10 mouse cellular contexts compared by ENCODE assay signal in genomic region chr11:7144369-7144768, GRCm38 (mm10). TPM values are rescaled to one million over a fixed set of nuclear protein-coding genes. Genes with fewer than 3 reads are reported as not detected.
DNase-seq lines count a peak whose midpoint lies in the region; ATAC-seq and TF ChIP-seq lines count a peak whose summit lies in the region.
"Had no signal": no experiment of that assay in that cellular context is flagged by ENCODE, and none has a peak within 500 bp of the region (broad histone marks: within the 10 kb centered on the region; RNA-seq: fewer than 3 reads in every experiment).

No protein-coding gene starts in this region.

- H3K27ac ChIP-seq in heart, adult 2 months = no peak overlapping the region
- H3K27ac ChIP-seq in heart, embryonic 12.5 days (ENCODE audit: poor library complexity, severe bottlenecking) = no peak overlapping the region
- H3K27ac ChIP-seq in CH12.LX (ENCODE audit: insufficient read depth, low read depth) = no peak overlapping the region
- no peak overlapping the region for H3K27ac ChIP-seq in cortical plate, adult 2 months (ENCODE audit: insufficient read depth, low read length)
- H3K27ac ChIP-seq in lung, postnatal 0 days (ENCODE audit: low read length) = no peak overlapping the region
- H3K27ac ChIP-seq: stomach, embryonic 15.5 days had no signal

- peak; percentile 14 for TF ChIP-seq RAD21 in CH12.LX (IDR thresholded peaks at IDR 0.05; ENCODE audit: low read depth, low read length)

- TF ChIP-seq POLR2A in heart, adult 2 months (IDR thresholded peaks at IDR 0.05; ENCODE audit: insufficient read depth, low read depth, low read length) = no peak
- no peak for TF ChIP-seq POLR2A in CH12.LX (IDR thresholded peaks at IDR 0.05; ENCODE audit: low read depth, low read length)
- TF ChIP-seq POLR2A in cortical plate, adult 2 months (IDR thresholded peaks at IDR 0.05; ENCODE audit: extremely low read depth, insufficient read depth, low read length) = no peak

- H3K27me3 ChIP-seq in heart, adult 2 months (ENCODE audit: control insufficient read depth, insufficient read depth, low read length) = no peaks in the 10 kb centered on the region
- 0 out of 2 replicates have a peak, but pooled peaks cover 3% of the 10 kb centered on the region for H3K27me3 ChIP-seq in heart, embryonic 12.5 days (replicated peaks)
- H3K27me3 ChIP-seq in CH12.LX (replicated peaks) = peaks cover 69% of the 10 kb centered on the region
- no peaks in the 10 kb centered on the region for H3K27me3 ChIP-seq in lung, postnatal 0 days (replicated peaks; ENCODE audit: insufficient read depth, low read length)
- H3K27me3 ChIP-seq: stomach, embryonic 15.5 days had no signal

- H3K4me3 ChIP-seq in heart, adult 2 months = no peak overlapping the region
- no peak overlapping the region for H3K4me3 ChIP-seq in heart, embryonic 12.5 days
- H3K4me3 ChIP-seq in CH12.LX (replicated peaks in 1 of 3; ENCODE audit: low read depth in 2 of 3, low read length in 2 of 3, poor library complexity in 1 of 3) = no peak overlapping the region
- H3K4me3 ChIP-seq in cortical plate, adult 2 months (ENCODE audit: insufficient read depth, low read length) = no peak overlapping the region
- H3K4me3 ChIP-seq in lung, postnatal 0 days (ENCODE audit: low read depth, low read length) = no peak overlapping the region
- H3K4me3 ChIP-seq: stomach, embryonic 15.5 days had no signal

- H3K36me3 ChIP-seq in heart, adult 2 months (ENCODE audit: control insufficient read depth, insufficient read depth, low read length) = no peaks in the 10 kb centered on the region
- no peaks in the 10 kb centered on the region for H3K36me3 ChIP-seq in heart, embryonic 12.5 days
- H3K36me3 ChIP-seq in CH12.LX (replicated peaks in 1 of 2; ENCODE audit: control insufficient read depth in 1 of 2, insufficient read depth in 1 of 2, low read length in 1 of 2) = no peaks in the 10 kb centered on the region
- no peaks in the 10 kb centered on the region for H3K36me3 ChIP-seq in lung, postnatal 0 days (ENCODE audit: insufficient read depth, low read length)
- H3K36me3 ChIP-seq: stomach, embryonic 15.5 days had no signal

- no peak overlapping the region for H3K4me2 ChIP-seq in heart, embryonic 12.5 days
- no peak overlapping the region for H3K4me2 ChIP-seq in CH12.LX (ENCODE audit: insufficient read depth, low read depth, poor library complexity, severe bottlenecking)
- no peak overlapping the region for H3K4me2 ChIP-seq in lung, postnatal 0 days (replicated peaks; ENCODE audit: low read depth, low read length)
- H3K4me2 ChIP-seq: stomach, embryonic 15.5 days had no signal

- TF ChIP-seq EP300 in heart, adult 2 months (IDR thresholded peaks at IDR 0.05; ENCODE audit: insufficient read depth, low read depth, low read length) = no peak
- no peak for TF ChIP-seq EP300 in CH12.LX (IDR thresholded peaks at IDR 0.05; ENCODE audit: low read length)
- TF ChIP-seq EP300 in lung, postnatal 0 days (IDR thresholded peaks at IDR 0.05) = no peak

- intact Hi-C loops in heart, adult 2 months (cut with DNase I) = loop anchor here (10.0 kb wide), 1 partner anchor 240 kb away; no protein-coding TSS in a partner anchor

- WGBS in heart, adult 2 months = 85% methylated on average over 11 of the region's 11 CpGs
- WGBS in heart, embryonic 12.5 days = 79% methylated on average over 11 of the region's 11 CpGs
- 85% methylated on average over 11 of the region's 11 CpGs for WGBS in lung, postnatal 0 days

- TF ChIP-seq CTCF in heart, adult 2 months (IDR thresholded peaks at IDR 0.05) = peak; percentile 46
- peak; percentile 48 to 60; a peak in 3 of 4 replicates for TF ChIP-seq CTCF in CH12.LX (conservative IDR thresholded peaks at IDR 0.05 in 1 of 2, IDR thresholded peaks at IDR 0.05 in 1 of 2; ENCODE audit: low read depth in 2 of 2, low read length in 2 of 2)
- peak; percentile 39; the same call in 1 of the 2 replicates for TF ChIP-seq CTCF in cortical plate, adult 2 months (IDR thresholded peaks at IDR 0.05; ENCODE audit: extremely low read depth, insufficient read depth, low read length)
- peak; percentile 72 for TF ChIP-seq CTCF in lung, postnatal 0 days (IDR thresholded peaks at IDR 0.05)

- DNase-seq in heart, adult 2 months = no peak
- peak; percentile 13 for DNase-seq in CH12.LX (ENCODE audit: extremely low read depth)
- DNase-seq in lung, postnatal 0 days (ENCODE audit: low spot score) = peak; percentile 32
- no peak for DNase-seq in c-Kit-positive CD71-positive TER-119-positive erythroid progenitor cells, embryonic 14.5 days (ENCODE audit: low spot score)
- no peak for DNase-seq in adrenal gland, postnatal 36 days
- DNase-seq in adrenal gland, postnatal 4 days (ENCODE audit: low spot score in 2 of 2) = no peak

- no peaks in the 10 kb centered on the region for H3K9me3 ChIP-seq in heart, embryonic 12.5 days (replicated peaks)
- no peaks in the 10 kb centered on the region for H3K9me3 ChIP-seq in CH12.LX (replicated peaks; ENCODE audit: low read length)
- no peaks in the 10 kb centered on the region for H3K9me3 ChIP-seq in lung, postnatal 0 days (ENCODE audit: low read length)
- H3K9me3 ChIP-seq: stomach, embryonic 15.5 days had no signal

- no peaks in the 10 kb centered on the region for H3K4me1 ChIP-seq in heart, adult 2 months (ENCODE audit: control insufficient read depth, insufficient read depth, low read length)
- H3K4me1 ChIP-seq in heart, embryonic 12.5 days (replicated peaks) = peaks cover 6% of the 10 kb centered on the region
- no peaks in the 10 kb centered on the region for H3K4me1 ChIP-seq in CH12.LX (ENCODE audit: control insufficient read depth in 1 of 2, insufficient read depth in 2 of 2)
- H3K4me1 ChIP-seq in cortical plate, adult 2 months (ENCODE audit: control insufficient read depth, insufficient read depth, low read length) = no peaks in the 10 kb centered on the region
- no peaks in the 10 kb centered on the region for H3K4me1 ChIP-seq in lung, postnatal 0 days (ENCODE audit: insufficient read depth, low read depth, low read length)

- H3K9ac ChIP-seq in heart, adult 2 months (ENCODE audit: low read depth, low read length) = no peak overlapping the region
- H3K9ac ChIP-seq in heart, embryonic 12.5 days = no peak overlapping the region
- no peak overlapping the region for H3K9ac ChIP-seq in CH12.LX (ENCODE audit: insufficient read depth, low read depth)
- H3K9ac ChIP-seq in lung, postnatal 0 days (replicated peaks; ENCODE audit: low read depth) = no peak overlapping the region
- H3K9ac ChIP-seq: stomach, embryonic 15.5 days had no signal

- H3K79me2 ChIP-seq in heart, adult 2 months (replicated peaks; ENCODE audit: control insufficient read depth, insufficient read depth, low read length) = no peaks in the 10 kb centered on the region
- no peaks in the 10 kb centered on the region for H3K79me2 ChIP-seq in CH12.LX (replicated peaks; ENCODE audit: control insufficient read depth, extremely low read depth, insufficient read depth, poor library complexity, severe bottlenecking)

- no peak for ATAC-seq in heart, embryonic 12.5 days (ENCODE audit: insufficient number of reproducible peaks, low FRiP score)
- ATAC-seq in lung, postnatal 0 days = peak; percentile 52

- in situ Hi-C loops in CH12.LX (cut with MboI; ENCODE audit: low pct_ligation_motif_present, low pct_unique_long_range_greater_than_20kb, low sequenced_read_pairs) = no loop called here

- dilution Hi-C loops in CH12.LX (cut with MboI; ENCODE audit: extremely low pct_ligation_motif_present, extremely low pct_unique_long_range_greater_than_20kb, low sequenced_read_pairs) = no loop called here

TF ChIP-seq in CH12.LX, 34 proteins besides CTCF, POLR2A, EP300 and RAD21:
- no peak for TF ChIP-seq KAT2A (IDR thresholded peaks at IDR 0.05; ENCODE audit: insufficient replicate concordance, low read length)
- TF ChIP-seq ZMIZ1 (IDR thresholded peaks at IDR 0.05; ENCODE audit: low read depth, low read length) = no peak
- peak; percentile 28 for TF ChIP-seq SMC3 (IDR thresholded peaks at IDR 0.05; ENCODE audit: low read depth, low read length)
- no peak for TF ChIP-seq BHLHE40 (IDR thresholded peaks at IDR 0.05; ENCODE audit: low read depth, low read length)
- TF ChIP-seq GABPA (IDR thresholded peaks at IDR 0.05; ENCODE audit: insufficient replicate concordance, low read depth, low read length) = no peak
- no peak for TF ChIP-seq USF1 (IDR thresholded peaks at IDR 0.05; ENCODE audit: low read depth, low read length)

RNA-seq across cellular contexts. Expression of gene Gm11985, which starts 44.0 kb away (rescaled TPM):
- total RNA-seq in heart, adult 2 months (2021) = not detected
- not detected in 2 replicates for polyA plus RNA-seq in heart, adult 2 months (2012; rRNA removed)
- not detected in 2 replicates for polyA plus RNA-seq in heart, embryonic 12.5 days (2016; fragmentation: Nextera tagmentation; extraction: Ambion mirVana)
- total RNA-seq in CH12.LX (2012; rRNA removed) = not detected in 2 replicates
- not detected in 2 replicates for total RNA-seq in CH12.LX (2014; rRNA removed)
- polyA plus RNA-seq in CH12.LX (2012; ENCODE audit: insufficient read length, low read depth) = not detected in 2 replicates
- not detected in 2 replicates for polyA plus RNA-seq in cortical plate, adult 2 months (2012; rRNA removed)
- not detected in 2 replicates for polyA plus RNA-seq in lung, postnatal 0 days (2015; fragmentation: Nextera tagmentation; extraction: Ambion mirVana)
- total RNA-seq in adrenal gland, postnatal 36 days (2021) = not detected
- not detected for total RNA-seq in adrenal gland, postnatal 4 days (2021)
- total RNA-seq: layer of hippocampus, postnatal 14 days had no signal
- polyA plus RNA-seq: stomach, embryonic 15.5 days had no signal

RNA-seq across cellular contexts. Expression of gene Igfbp1, which starts 53.2 kb away (rescaled TPM):
- not detected for total RNA-seq in heart, adult 2 months (2021)
- not detected in 2 replicates for polyA plus RNA-seq in heart, adult 2 months (2012; rRNA removed)
- 0.17 and 0.61 TPM in 2 replicates for polyA plus RNA-seq in heart, embryonic 12.5 days (2016; fragmentation: Nextera tagmentation; extraction: Ambion mirVana)
- total RNA-seq in CH12.LX (2012; rRNA removed) (0.08 TPM in 1 of 2 replicates, not detected in the other), CH12.LX (2014; rRNA removed) (not detected in 2 replicates)
- polyA plus RNA-seq in CH12.LX (2012; ENCODE audit: insufficient read length, low read depth) = not detected in 2 replicates
- polyA plus RNA-seq in cortical plate, adult 2 months (2012; rRNA removed) = 0.17 and 0.26 TPM in 2 replicates
- polyA plus RNA-seq in lung, postnatal 0 days (2015; fragmentation: Nextera tagmentation; extraction: Ambion mirVana) = 0.23 and 0.69 TPM in 2 replicates
- under 1 TPM in 1 of 2 experiments, not detected in 1; 0.46 TPM for total RNA-seq in adrenal gland, postnatal 36 days (2021)
- 10 to 100 TPM in 1 of 2 experiments, 1 to 10 TPM in 1; 3.7 to 77.7 TPM for total RNA-seq in adrenal gland, postnatal 4 days (2021)
- total RNA-seq: layer of hippocampus, postnatal 14 days had no signal

Comparison
In these comparisons a context has a peak if more than half of its experiments do, and no peak if none do; other contexts are left out.
1. DNase-seq: peak in CH12.LX (single experiment) and lung, postnatal 0 days (single experiment); none in heart, adult 2 months (0 of 2), c-Kit-positive CD71-positive TER-119-positive erythroid progenitor cells, embryonic 14.5 days (single experiment), adrenal gland, postnatal 36 days (0 of 2) and adrenal gland, postnatal 4 days (0 of 2).
2. Peak in every context shown above with its lines, with median percentiles within 50 percentile points of each other: CTCF ChIP-seq.